Mouse (Mus musculus): ENCODE data around the gene Alkbh3. TPM values are rescaled to one million over a fixed set of nuclear protein-coding genes. Genes with fewer than 3 reads are reported as not detected.

The Alkbh3 gene
- polyA plus RNA-seq (2014; fragmentation: Nextera tagmentation; extraction: Ambion mirVana): 69.3 and 74.9 TPM in 2 replicates

DNA sequence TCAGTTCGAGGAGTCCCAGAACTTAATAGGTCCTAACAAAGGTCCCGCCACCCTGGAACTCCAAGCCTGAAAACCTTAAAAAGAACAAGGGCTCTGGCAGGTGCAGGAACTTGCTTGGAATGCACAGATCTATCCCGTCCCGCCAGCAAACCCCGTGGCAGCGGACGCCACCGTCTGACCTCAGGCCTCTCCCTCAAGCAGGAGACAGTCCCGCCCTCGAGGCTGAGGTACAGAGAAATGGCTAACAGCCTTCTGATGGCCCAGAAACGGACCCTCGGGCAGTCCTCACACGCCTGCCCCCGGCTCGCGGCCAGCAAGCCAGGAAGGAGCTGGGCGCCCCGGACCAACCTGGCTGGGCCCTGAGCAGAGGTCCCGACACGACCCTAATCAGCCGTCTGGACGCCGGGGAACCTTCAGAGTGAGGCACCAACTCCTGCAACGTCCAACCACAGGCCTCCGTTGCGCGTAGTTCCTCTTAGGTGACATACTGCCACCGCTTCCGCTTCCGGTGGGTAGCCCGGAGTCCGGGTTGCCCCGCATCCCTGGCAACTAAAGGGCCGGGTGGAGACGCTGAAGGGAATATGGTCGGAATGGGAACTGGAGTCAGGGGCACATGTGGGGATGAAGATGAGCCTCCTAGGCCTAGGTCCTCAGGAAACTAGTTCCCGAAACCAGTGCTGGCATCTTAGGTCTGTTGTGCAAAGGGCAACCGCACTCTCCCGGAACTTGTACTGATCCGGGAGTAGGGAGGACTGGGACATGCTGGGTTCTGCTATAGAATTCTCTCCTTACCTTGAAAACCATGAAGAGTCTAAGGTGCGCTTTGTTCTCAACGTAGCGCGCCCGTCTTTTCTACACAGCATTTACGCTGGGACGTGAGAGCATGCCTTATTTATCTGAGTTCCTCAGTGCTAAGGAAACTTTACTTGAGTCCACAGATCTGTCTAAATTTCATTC, at the start of gene Alkbh3:
Alkbh3 (minus strand) TSS at position 473 of the 957 bp plus-strand sequence.
- H3K9ac ChIP-seq: peak within 1 kb of the TSS; percentile 79
- no peak within 1 kb of the TSS for H3K27ac ChIP-seq (ENCODE audit: low read depth)
- no peaks in the 10 kb centered on the region for H3K9me3 ChIP-seq (ENCODE audit: low read depth, low read length)
- peak within 1 kb of the TSS; percentile 75 for H3K4me3 ChIP-seq (ENCODE audit: low read depth, low read length)
- DNase-seq (peak; percentile 96), ATAC-seq (ENCODE audit: insufficient read depth) (peak; percentile 99)
- peaks cover 4% of the 10 kb centered on the region; the same call in 1 of the 2 replicates for H3K4me1 ChIP-seq (ENCODE audit: insufficient read depth)
- peak within 1 kb of the TSS; percentile 92 for H3K4me2 ChIP-seq
- H3K36me3 ChIP-seq (ENCODE audit: insufficient read depth): peaks cover 27% of the 10 kb centered on the region
- 5% methylated on average over 47 of the region's 47 CpGs for WGBS
- no peaks in the 10 kb centered on the region for H3K27me3 ChIP-seq (ENCODE audit: insufficient read depth, low read length)
- no peak for TF ChIP-seq CTCF (IDR thresholded peaks at IDR 0.05; ENCODE audit: low read depth)

DNA sequence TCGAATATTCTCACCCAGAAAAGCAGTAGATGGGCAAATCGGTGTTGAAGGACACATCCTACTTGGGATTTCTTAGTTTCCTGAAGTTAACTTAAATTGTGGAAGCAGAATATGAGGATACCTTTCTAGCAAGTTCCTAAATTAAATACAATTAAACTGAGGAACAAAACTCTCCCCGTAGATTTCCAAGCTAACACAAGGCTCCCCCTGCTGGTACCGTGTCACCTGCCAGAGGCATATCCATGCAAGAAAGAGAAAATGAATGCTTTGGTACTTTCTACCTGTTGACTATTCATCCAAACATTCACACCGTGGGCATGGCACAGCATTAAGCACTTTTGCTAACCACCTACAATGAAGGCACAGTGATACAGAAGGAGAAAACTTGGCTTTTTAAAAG, 48.9 kb upstream of the Alkbh3 start:
- Histone ChIP-seq H3K9ac (no peak overlapping the region), H3K4me1 (ENCODE audit: insufficient read depth) (no peaks in the 10 kb centered on the region), H3K27me3 (ENCODE audit: insufficient read depth, low read length) (no peaks in the 10 kb centered on the region), H3K36me3 (ENCODE audit: insufficient read depth) (no peaks in the 10 kb centered on the region), H3K4me3 (ENCODE audit: low read depth, low read length) (no peak overlapping the region), H3K4me2 (no peak overlapping the region), H3K27ac (ENCODE audit: low read depth) (no peak overlapping the region), H3K9me3 (ENCODE audit: low read depth, low read length) (no peaks in the 10 kb centered on the region)
- 77% methylated on average over 5 of the region's 5 CpGs for WGBS
- TF ChIP-seq CTCF (IDR thresholded peaks at IDR 0.05; ENCODE audit: low read depth): peak; percentile 52
- DNase-seq (peak; percentile 53), ATAC-seq (ENCODE audit: insufficient read depth) (no peak)

- Histone ChIP-seq H3K36me3 (ENCODE audit: insufficient read depth) (no peaks in the 10 kb centered on the region), H3K4me1 (ENCODE audit: insufficient read depth) (no peaks in the 10 kb centered on the region), H3K9me3 (ENCODE audit: low read depth, low read length) (no peaks in the 10 kb centered on the region), H3K9ac (no peak overlapping the region), H3K27ac (ENCODE audit: low read depth) (no peak overlapping the region), H3K4me2 (no peak overlapping the region), H3K27me3 (ENCODE audit: insufficient read depth, low read length) (no peaks in the 10 kb centered on the region), H3K4me3 (ENCODE audit: low read depth, low read length) (no peak overlapping the region)
- DNase-seq: peak; percentile 79
- peak; percentile 80 for TF ChIP-seq CTCF (IDR thresholded peaks at IDR 0.05; ENCODE audit: low read depth)
- ATAC-seq (ENCODE audit: insufficient read depth): peak; percentile 75; the same call in 1 of the 2 replicates
These were observed 44.2 kb upstream of the Alkbh3 start for GRCm38 (mm10) chr2:94054813-94055212.

GRCm38 (mm10) chr2:94051952-94052351, 41.3 kb upstream of the Alkbh3 start:
- Histone ChIP-seq H3K4me2 (no peak overlapping the region), H3K9ac (no peak overlapping the region), H3K4me3 (ENCODE audit: low read depth, low read length) (no peak overlapping the region), H3K4me1 (ENCODE audit: insufficient read depth) (no peaks in the 10 kb centered on the region), H3K27me3 (ENCODE audit: insufficient read depth, low read length) (no peaks in the 10 kb centered on the region), H3K36me3 (ENCODE audit: insufficient read depth) (no peaks in the 10 kb centered on the region), H3K9me3 (ENCODE audit: low read depth, low read length) (no peaks in the 10 kb centered on the region), H3K27ac (ENCODE audit: low read depth) (no peak overlapping the region)
- DNase-seq (no peak), ATAC-seq (ENCODE audit: insufficient read depth) (no peak)
- TF ChIP-seq CTCF (IDR thresholded peaks at IDR 0.05; ENCODE audit: low read depth): no peak
- WGBS: 87% methylated on average over 5 of the region's 5 CpGs

GRCm38 (mm10) chr2:94050901-94051300, 40.3 kb upstream of the Alkbh3 start:
- H3K27ac ChIP-seq (ENCODE audit: low read depth): no peak overlapping the region
- H3K9ac ChIP-seq: no peak overlapping the region
- H3K4me3 ChIP-seq (ENCODE audit: low read depth, low read length): no peak overlapping the region
- H3K36me3 ChIP-seq (ENCODE audit: insufficient read depth): no peaks in the 10 kb centered on the region
- DNase-seq (no peak), ATAC-seq (ENCODE audit: insufficient read depth) (no peak)
- 96% methylated on average over 3 of the region's 3 CpGs for WGBS
- H3K27me3 ChIP-seq (ENCODE audit: insufficient read depth, low read length): no peaks in the 10 kb centered on the region
- H3K4me1 ChIP-seq (ENCODE audit: insufficient read depth): no peaks in the 10 kb centered on the region
- TF ChIP-seq CTCF (IDR thresholded peaks at IDR 0.05; ENCODE audit: low read depth): no peak
- H3K9me3 ChIP-seq (ENCODE audit: low read depth, low read length): no peaks in the 10 kb centered on the region
- H3K4me2 ChIP-seq: no peak overlapping the region

DNA sequence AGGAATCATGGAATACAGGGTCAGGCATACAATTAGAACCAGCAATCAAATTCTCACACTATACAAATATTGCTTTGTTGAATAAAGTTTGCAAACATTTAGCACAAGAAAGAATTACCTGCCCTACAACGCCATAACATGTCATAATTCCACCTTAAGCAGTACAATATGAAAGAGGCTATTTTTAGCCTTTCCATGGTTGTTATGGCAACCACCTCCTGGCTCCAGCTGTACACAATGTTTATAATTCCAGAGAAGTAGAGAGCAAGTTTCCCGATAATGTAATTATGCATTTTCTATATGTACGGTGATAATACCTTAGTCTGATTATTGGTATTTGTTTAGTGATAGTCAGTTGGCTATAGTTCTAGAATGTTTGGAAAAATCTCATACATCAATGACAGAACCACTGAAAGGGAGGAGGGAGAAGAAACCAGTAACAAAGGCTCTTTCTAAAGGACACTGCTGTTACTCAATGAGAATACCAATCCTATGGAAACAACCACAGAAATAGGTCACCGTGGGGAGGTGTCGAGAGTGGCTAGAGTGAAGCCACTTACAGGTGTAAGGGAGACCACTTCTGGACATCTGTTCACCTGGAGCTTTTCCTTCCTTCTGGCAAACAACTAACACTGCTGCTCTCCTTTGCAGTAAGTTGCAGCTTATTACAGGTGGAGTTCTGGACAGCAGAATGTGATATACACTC, 39.0 kb upstream of the Alkbh3 start:
- Histone ChIP-seq H3K9me3 (ENCODE audit: low read depth, low read length) (no peaks in the 10 kb centered on the region), H3K27ac (ENCODE audit: low read depth) (no peak overlapping the region), H3K4me2 (no peak overlapping the region), H3K4me1 (ENCODE audit: insufficient read depth) (no peaks in the 10 kb centered on the region), H3K36me3 (ENCODE audit: insufficient read depth) (no peaks in the 10 kb centered on the region), H3K27me3 (ENCODE audit: insufficient read depth, low read length) (no peaks in the 10 kb centered on the region), H3K9ac (no peak overlapping the region), H3K4me3 (ENCODE audit: low read depth, low read length) (no peak overlapping the region)
- ATAC-seq (ENCODE audit: insufficient read depth) (no peak), DNase-seq (peak; percentile 31)
- WGBS: 47% methylated on average over 5 of the region's 5 CpGs
- no peak for TF ChIP-seq CTCF (IDR thresholded peaks at IDR 0.05; ENCODE audit: low read depth)

All from lung, embryonic 14.5 days (tissue).